ENCODE assay signal across 27 mouse cellular contexts in genomic region chr1:90327237-90327636, GRCm38 (mm10).
A peak's percentile ranks its signal among the peaks of the same experiment; 100 is the strongest.
DNase-seq lines count a peak whose midpoint lies in the region; ATAC-seq and TF ChIP-seq lines count a peak whose summit lies in the region.
"Had no signal": no experiment of that assay in that cellular context is flagged by ENCODE, and none has a peak within 500 bp of the region (broad histone marks: within the 10 kb centered on the region; RNA-seq: fewer than 3 reads in every experiment).

No protein-coding gene starts in this region.

- no peaks in the 10 kb centered on the region for H3K9me3 ChIP-seq in hindbrain, postnatal 0 days (ENCODE audit: low read length)
- H3K9me3 ChIP-seq in hindbrain, embryonic 14.5 days (ENCODE audit: control insufficient read depth, low read length) = no peaks in the 10 kb centered on the region
- H3K9me3 ChIP-seq in midbrain, embryonic 13.5 days = no peaks in the 10 kb centered on the region
- H3K9me3 ChIP-seq in midbrain, embryonic 15.5 days = no peaks in the 10 kb centered on the region
- H3K9me3 ChIP-seq in forebrain, embryonic 14.5 days (replicated peaks; ENCODE audit: control insufficient read depth, low read length) = no peaks in the 10 kb centered on the region
- H3K9me3 ChIP-seq in intestine, embryonic 16.5 days (ENCODE audit: control insufficient read depth, low read length) = no peaks in the 10 kb centered on the region
- H3K9me3 ChIP-seq: embryonic facial prominence, embryonic 12.5 days; heart, embryonic 13.5 days; hindbrain, embryonic 12.5 days; liver, embryonic 12.5 days; midbrain, embryonic 12.5 days; neural tube, embryonic 13.5 days had no signal

- TF ChIP-seq CTCF in hindbrain, postnatal 0 days (IDR thresholded peaks at IDR 0.05; ENCODE audit: low read depth) = no peak

- H3K4me2 ChIP-seq in hindbrain, postnatal 0 days (ENCODE audit: low read depth, low read length) = no peak overlapping the region
- H3K4me2 ChIP-seq in hindbrain, embryonic 14.5 days (replicated peaks) = no peak overlapping the region
- no peak overlapping the region for H3K4me2 ChIP-seq in midbrain, embryonic 13.5 days (replicated peaks)
- no peak overlapping the region for H3K4me2 ChIP-seq in midbrain, embryonic 15.5 days
- H3K4me2 ChIP-seq in forebrain, embryonic 14.5 days (ENCODE audit: low read length) = no peak overlapping the region
- no peak overlapping the region for H3K4me2 ChIP-seq in intestine, embryonic 16.5 days (ENCODE audit: low read depth, low read length)
- H3K4me2 ChIP-seq: embryonic facial prominence, embryonic 12.5 days; heart, embryonic 13.5 days; hindbrain, embryonic 12.5 days; liver, embryonic 12.5 days; midbrain, embryonic 12.5 days; neural tube, embryonic 13.5 days had no signal

- H3K36me3 ChIP-seq in hindbrain, postnatal 0 days (ENCODE audit: insufficient read depth, low read length) = no peaks in the 10 kb centered on the region
- H3K36me3 ChIP-seq in hindbrain, embryonic 14.5 days (replicated peaks; ENCODE audit: control insufficient read depth, insufficient read depth) = no peaks in the 10 kb centered on the region
- H3K36me3 ChIP-seq in midbrain, embryonic 13.5 days = no peaks in the 10 kb centered on the region
- H3K36me3 ChIP-seq in midbrain, embryonic 15.5 days (replicated peaks) = no peaks in the 10 kb centered on the region
- H3K36me3 ChIP-seq in forebrain, embryonic 14.5 days (ENCODE audit: control insufficient read depth, insufficient read depth, low read length) = no peaks in the 10 kb centered on the region
- H3K36me3 ChIP-seq in intestine, embryonic 16.5 days (ENCODE audit: control insufficient read depth, insufficient read depth, low read length) = no peaks in the 10 kb centered on the region
- H3K36me3 ChIP-seq: embryonic facial prominence, embryonic 12.5 days; heart, embryonic 13.5 days; hindbrain, embryonic 12.5 days; liver, embryonic 12.5 days; midbrain, embryonic 12.5 days; neural tube, embryonic 13.5 days had no signal

- H3K27me3 ChIP-seq in hindbrain, postnatal 0 days (ENCODE audit: insufficient read depth, low read length) = no peaks in the 10 kb centered on the region
- no peaks in the 10 kb centered on the region for H3K27me3 ChIP-seq in hindbrain, embryonic 14.5 days (ENCODE audit: control insufficient read depth, insufficient read depth, low read length)
- H3K27me3 ChIP-seq in midbrain, embryonic 13.5 days = 0 out of 2 replicates have a peak, but pooled peaks cover 3% of the 10 kb centered on the region
- H3K27me3 ChIP-seq in midbrain, embryonic 15.5 days (replicated peaks) = no peaks in the 10 kb centered on the region; the same call in 1 of the 2 replicates
- no peaks in the 10 kb centered on the region for H3K27me3 ChIP-seq in forebrain, embryonic 14.5 days (replicated peaks; ENCODE audit: control insufficient read depth, insufficient read depth, low read length)
- H3K27me3 ChIP-seq in intestine, embryonic 16.5 days (replicated peaks; ENCODE audit: control insufficient read depth, insufficient read depth, low read length) = no peaks in the 10 kb centered on the region
- H3K27me3 ChIP-seq: embryonic facial prominence, embryonic 12.5 days; hindbrain, embryonic 12.5 days; neural tube, embryonic 13.5 days had no signal

- H3K4me1 ChIP-seq in hindbrain, postnatal 0 days (ENCODE audit: insufficient read depth, low read length) = no peaks in the 10 kb centered on the region
- H3K4me1 ChIP-seq in hindbrain, embryonic 14.5 days (replicated peaks; ENCODE audit: control insufficient read depth, insufficient read depth, low read length) = 0 out of 2 replicates have a peak, but pooled peaks cover 5% of the 10 kb centered on the region
- peaks cover 28% of the 10 kb centered on the region for H3K4me1 ChIP-seq in midbrain, embryonic 13.5 days (replicated peaks)
- 0 out of 2 replicates have a peak, but pooled peaks cover 3% of the 10 kb centered on the region for H3K4me1 ChIP-seq in midbrain, embryonic 15.5 days
- H3K4me1 ChIP-seq in forebrain, embryonic 14.5 days (ENCODE audit: control insufficient read depth, insufficient read depth, low read length) = peaks cover 9% of the 10 kb centered on the region; the same call in 1 of the 2 replicates
- no peaks in the 10 kb centered on the region for H3K4me1 ChIP-seq in intestine, embryonic 16.5 days (ENCODE audit: control insufficient read depth, insufficient read depth, low read length)
- H3K4me1 ChIP-seq: heart, embryonic 13.5 days; liver, embryonic 12.5 days had no signal

- DNase-seq in hindbrain, postnatal 0 days (ENCODE audit: low spot score) = no peak
- no peak for DNase-seq in hindbrain, embryonic 14.5 days (ENCODE audit: low spot score)
- DNase-seq in forebrain, embryonic 14.5 days (ENCODE audit: low spot score) = peak; percentile 65
- DNase-seq in telencephalon, adult 2 months (ENCODE audit: low read depth, low spot score) = peak; percentile 18
- DNase-seq: adrenal gland, postnatal 25 days; cerebellum, adult 11 months; cerebellum, adult 9-11 months; gastrocnemius, postnatal 36 days; heart, adult 2 months; heart, postnatal 14 days; kidney, adult 8-10 months; kidney, postnatal 14 days; left cerebral cortex, postnatal 4 days; lung, adult 18-20 months; lung, postnatal 10 days; right cerebral cortex, adult 18-20 months; right cerebral cortex, postnatal 4 days had no signal

- 59% methylated on average over 6 of the region's 6 CpGs for WGBS in hindbrain, postnatal 0 days
- WGBS in hindbrain, embryonic 14.5 days = 68% methylated on average over 6 of the region's 6 CpGs
- 46% methylated on average over 6 of the region's 6 CpGs for WGBS in midbrain, embryonic 13.5 days
- 47% methylated on average over 6 of the region's 6 CpGs for WGBS in midbrain, embryonic 15.5 days
- WGBS in forebrain, embryonic 14.5 days = 40% methylated on average over 6 of the region's 6 CpGs
- WGBS in intestine, embryonic 16.5 days = 74% methylated on average over 6 of the region's 6 CpGs

- 0 out of 2 replicates have a peak, but pooled peaks have one; percentile 27 for ATAC-seq in hindbrain, postnatal 0 days
- no peak for ATAC-seq in hindbrain, embryonic 14.5 days (ENCODE audit: low FRiP score)
- ATAC-seq in midbrain, embryonic 13.5 days = 0 out of 2 replicates have a peak, but pooled peaks have one; percentile 40
- no peak for ATAC-seq in midbrain, embryonic 15.5 days (replicated peaks)
- ATAC-seq in forebrain, embryonic 14.5 days = peak; percentile 80; the same call in 1 of the 2 replicates
- ATAC-seq in intestine, embryonic 16.5 days = no peak
- ATAC-seq: liver, embryonic 12.5 days had no signal

- H3K9ac ChIP-seq in hindbrain, postnatal 0 days (replicated peaks; ENCODE audit: low read length) = no peak overlapping the region
- H3K9ac ChIP-seq in hindbrain, embryonic 14.5 days = no peak overlapping the region
- no peak overlapping the region for H3K9ac ChIP-seq in midbrain, embryonic 13.5 days (replicated peaks)
- no peak overlapping the region for H3K9ac ChIP-seq in midbrain, embryonic 15.5 days
- no peak overlapping the region for H3K9ac ChIP-seq in forebrain, embryonic 14.5 days (ENCODE audit: low read length)
- no peak overlapping the region for H3K9ac ChIP-seq in intestine, embryonic 16.5 days (ENCODE audit: low read depth, low read length)
- H3K9ac ChIP-seq: embryonic facial prominence, embryonic 12.5 days; heart, embryonic 13.5 days; hindbrain, embryonic 12.5 days; liver, embryonic 12.5 days; midbrain, embryonic 12.5 days; neural tube, embryonic 13.5 days had no signal

- no peak overlapping the region for H3K27ac ChIP-seq in hindbrain, postnatal 0 days
- H3K27ac ChIP-seq in hindbrain, embryonic 14.5 days = no peak overlapping the region
- H3K27ac ChIP-seq in midbrain, embryonic 13.5 days = no peak overlapping the region
- H3K27ac ChIP-seq in midbrain, embryonic 15.5 days = no peak overlapping the region
- peak overlapping the region; percentile 61; the same call in 1 of the 2 replicates for H3K27ac ChIP-seq in forebrain, embryonic 14.5 days (ENCODE audit: low read depth, low read length)
- H3K27ac ChIP-seq in intestine, embryonic 16.5 days (ENCODE audit: low read length) = no peak overlapping the region
- H3K27ac ChIP-seq: embryonic facial prominence, embryonic 12.5 days; heart, adult 2 months; heart, embryonic 13.5 days; hindbrain, embryonic 12.5 days; liver, embryonic 12.5 days; midbrain, embryonic 12.5 days; neural tube, embryonic 13.5 days had no signal

- H3K4me3 ChIP-seq in hindbrain, postnatal 0 days (ENCODE audit: low read length) = no peak overlapping the region
- no peak overlapping the region for H3K4me3 ChIP-seq in hindbrain, embryonic 14.5 days (replicated peaks; ENCODE audit: low read length)
- no peak overlapping the region for H3K4me3 ChIP-seq in midbrain, embryonic 13.5 days (replicated peaks)
- no peak overlapping the region for H3K4me3 ChIP-seq in midbrain, embryonic 15.5 days
- H3K4me3 ChIP-seq in forebrain, embryonic 14.5 days (ENCODE audit: low read depth, low read length) = no peak overlapping the region
- no peak overlapping the region for H3K4me3 ChIP-seq in intestine, embryonic 16.5 days (ENCODE audit: low read length)
- H3K4me3 ChIP-seq: embryonic facial prominence, embryonic 12.5 days; heart, adult 2 months; heart, embryonic 13.5 days; hindbrain, embryonic 12.5 days; liver, embryonic 12.5 days; midbrain, embryonic 12.5 days; myocyte; neural tube, embryonic 13.5 days had no signal

Comparison
In these comparisons a context has a peak if more than half of its experiments do, and no peak if none do; other contexts are left out.
1. ATAC-seq: peak in hindbrain, postnatal 0 days (single experiment), midbrain, embryonic 13.5 days (single experiment) and forebrain, embryonic 14.5 days (single experiment); none in hindbrain, embryonic 14.5 days (single experiment), midbrain, embryonic 15.5 days (single experiment) and intestine, embryonic 16.5 days (single experiment).
2. DNase-seq: peak in forebrain, embryonic 14.5 days (single experiment) and telencephalon, adult 2 months (single experiment); none in hindbrain, postnatal 0 days (single experiment) and hindbrain, embryonic 14.5 days (single experiment).